Mouse (Mus musculus): ENCODE data around the gene Ifi206. TPM values are rescaled to one million over a fixed set of nuclear protein-coding genes. Genes with fewer than 3 reads are reported as not detected.
A peak's percentile ranks its signal among the peaks of the same experiment; 100 is the strongest.
"Not testable (repeated sequence)": the region's sequence is repeated elsewhere in the genome, so short reads cannot be mapped to it uniquely, and the experiment has no call there.

Gene Ifi206
- 0.10 and 0.16 TPM in 2 replicates for polyA plus RNA-seq (2015; fragmentation: Nextera tagmentation; extraction: Ambion mirVana)

DNA sequence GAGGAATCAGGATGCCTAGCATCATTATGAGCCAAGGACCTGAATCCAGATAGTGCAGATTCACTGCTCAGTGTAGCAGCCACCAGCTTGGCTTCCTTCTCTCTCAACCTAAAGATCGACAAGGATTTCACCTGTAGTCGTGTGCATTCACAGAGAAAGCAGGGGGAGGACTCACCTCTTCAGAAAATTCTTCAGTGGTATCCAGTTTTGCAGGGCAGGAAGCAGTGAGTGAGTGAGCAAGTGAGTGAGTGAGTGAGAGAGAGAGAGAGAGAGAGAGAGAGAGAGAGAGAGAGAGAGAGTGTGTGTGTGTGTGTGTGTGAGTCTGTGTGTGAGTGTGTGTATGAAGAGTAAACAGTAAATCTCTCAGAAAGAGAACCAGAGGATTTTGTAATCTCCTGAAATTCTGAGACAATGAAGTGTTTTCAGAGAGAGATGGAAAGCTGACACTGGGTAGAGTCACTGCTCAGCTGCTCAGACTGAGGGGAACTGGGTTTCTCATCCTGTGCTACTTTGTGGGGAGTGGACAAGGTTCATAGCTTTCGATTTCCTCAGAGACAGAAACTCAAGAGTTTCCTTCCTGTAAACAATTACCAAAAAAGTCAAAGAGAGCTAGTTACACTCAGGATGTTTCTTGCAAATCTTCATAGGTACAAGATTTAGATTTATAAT lies at the start of gene Ifi206:
Gene Ifi206 (minus strand): TSS at position 230 of the 669 bp plus-strand sequence.
- not testable (repeated sequence) for ATAC-seq; H3K27me3 ChIP-seq (replicated peaks); H3K9ac ChIP-seq; H3K4me1 ChIP-seq (replicated peaks); H3K4me3 ChIP-seq (replicated peaks); H3K4me2 ChIP-seq (replicated peaks); H3K27ac ChIP-seq; H3K9me3 ChIP-seq; H3K36me3 ChIP-seq
- WGBS: 62% methylated on average over 3 of the region's 3 CpGs

DNA sequence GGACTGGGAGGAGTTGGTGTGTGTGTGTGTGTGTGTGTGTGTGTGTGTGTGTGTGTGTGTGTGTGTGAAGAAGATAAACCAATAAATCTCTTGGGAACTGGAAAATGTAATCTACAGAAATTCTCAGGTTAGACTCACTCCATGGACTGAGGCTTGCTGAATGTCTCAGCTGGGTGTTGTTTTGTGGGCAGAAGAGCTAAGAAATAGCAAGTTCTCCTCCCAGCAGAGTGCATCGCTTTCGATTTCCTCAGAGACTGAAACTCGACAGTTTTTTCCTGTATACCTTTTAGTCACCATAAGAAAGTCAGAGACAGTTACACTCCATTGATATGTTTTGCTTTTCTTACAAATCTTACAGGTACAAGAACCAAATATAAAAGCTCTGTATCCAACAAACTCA lies 45.0 kb upstream of the Ifi206 start, which contains the start of gene Ifi214:
Gene Ifi214 (minus strand): TSS at position 167 of the 400 bp plus-strand sequence.
- not testable (repeated sequence) for H3K9ac ChIP-seq; H3K27ac ChIP-seq; H3K4me3 ChIP-seq (replicated peaks); H3K27me3 ChIP-seq (replicated peaks); H3K36me3 ChIP-seq; H3K4me1 ChIP-seq (replicated peaks); H3K9me3 ChIP-seq; H3K4me2 ChIP-seq (replicated peaks); ATAC-seq
- 82% methylated on average over 3 of the region's 3 CpGs for WGBS

DNA sequence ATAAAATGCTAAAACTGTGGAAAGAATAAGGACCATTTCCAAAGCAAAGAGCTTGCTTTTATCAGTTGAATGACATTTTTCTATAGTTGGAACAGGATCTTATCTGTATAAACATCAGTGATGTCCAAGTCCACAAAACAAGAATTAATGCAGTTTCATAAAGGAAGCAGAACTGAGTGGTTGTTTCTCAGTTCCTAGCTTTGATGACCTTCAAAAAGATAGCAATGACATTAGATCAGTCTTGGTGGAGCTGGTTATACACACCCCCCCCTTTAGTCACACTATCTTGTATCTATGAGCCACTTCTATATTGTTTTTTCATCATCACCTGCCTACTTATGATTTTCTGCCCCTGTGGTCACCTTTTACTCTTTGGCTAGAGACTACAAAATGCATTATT lies 30.6 kb upstream of the Ifi206 start:
- no peak overlapping the region for H3K4me2 ChIP-seq (replicated peaks)
- ATAC-seq: no peak
- H3K27me3 ChIP-seq (replicated peaks): no peaks in the 10 kb centered on the region
- no peaks in the 10 kb centered on the region for H3K4me1 ChIP-seq (replicated peaks)
- no peaks in the 10 kb centered on the region for H3K36me3 ChIP-seq
- no peak overlapping the region for H3K9ac ChIP-seq
- H3K4me3 ChIP-seq (replicated peaks): no peak overlapping the region
- H3K27ac ChIP-seq: no peak overlapping the region
- no peaks in the 10 kb centered on the region for H3K9me3 ChIP-seq

DNA sequence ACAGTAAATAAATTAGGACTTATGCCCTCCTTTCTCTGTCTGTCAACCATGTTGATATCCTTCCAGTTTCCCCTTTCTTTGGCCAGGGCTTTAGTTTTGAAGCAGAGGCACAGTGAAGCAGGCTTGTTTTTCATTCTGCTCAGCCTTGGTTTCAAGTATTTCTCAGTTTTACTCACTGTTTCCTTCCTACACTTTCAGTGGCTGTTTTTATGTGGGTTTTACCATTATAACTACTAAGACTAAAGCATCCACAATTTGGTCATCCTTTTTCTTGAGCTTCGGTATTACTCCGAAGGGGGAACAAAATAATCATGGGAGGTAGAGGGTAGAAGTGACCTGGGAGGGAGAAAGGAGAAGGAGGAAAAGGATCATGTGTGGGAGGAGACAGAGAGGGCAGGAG lies 19.8 kb upstream of the Ifi206 start:
- ATAC-seq; H3K27ac ChIP-seq; H3K9me3 ChIP-seq; H3K36me3 ChIP-seq; H3K27me3 ChIP-seq (replicated peaks); H3K9ac ChIP-seq; H3K4me1 ChIP-seq (replicated peaks); H3K4me2 ChIP-seq (replicated peaks); H3K4me3 ChIP-seq (replicated peaks): not testable (repeated sequence)
- 85% methylated on average over 2 of the region's 2 CpGs for WGBS

DNA sequence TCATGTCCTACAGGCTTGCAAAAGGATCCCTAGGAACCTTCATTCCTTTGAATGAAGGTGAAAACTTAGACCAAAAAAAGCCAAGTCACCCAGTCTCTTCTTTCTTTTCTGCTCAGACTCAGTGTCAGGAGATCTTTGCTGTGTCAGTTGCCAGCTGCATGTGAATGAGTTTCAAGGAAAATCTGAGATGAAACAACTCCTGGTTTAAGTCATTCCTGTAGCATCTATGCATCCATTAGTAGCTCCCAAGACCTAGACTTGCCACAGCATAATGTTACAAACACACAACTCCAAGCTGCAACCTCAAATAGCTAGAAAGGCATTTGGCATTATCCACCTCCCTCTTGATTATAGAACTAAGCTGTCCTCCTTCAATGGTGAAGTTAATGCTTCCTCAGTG lies 642 bp upstream of the Ifi206 start:
- H3K27me3 ChIP-seq (replicated peaks); H3K4me2 ChIP-seq (replicated peaks); H3K36me3 ChIP-seq; H3K9ac ChIP-seq; H3K4me1 ChIP-seq (replicated peaks); H3K9me3 ChIP-seq; ATAC-seq; H3K27ac ChIP-seq; H3K4me3 ChIP-seq (replicated peaks): not testable (repeated sequence)

DNA sequence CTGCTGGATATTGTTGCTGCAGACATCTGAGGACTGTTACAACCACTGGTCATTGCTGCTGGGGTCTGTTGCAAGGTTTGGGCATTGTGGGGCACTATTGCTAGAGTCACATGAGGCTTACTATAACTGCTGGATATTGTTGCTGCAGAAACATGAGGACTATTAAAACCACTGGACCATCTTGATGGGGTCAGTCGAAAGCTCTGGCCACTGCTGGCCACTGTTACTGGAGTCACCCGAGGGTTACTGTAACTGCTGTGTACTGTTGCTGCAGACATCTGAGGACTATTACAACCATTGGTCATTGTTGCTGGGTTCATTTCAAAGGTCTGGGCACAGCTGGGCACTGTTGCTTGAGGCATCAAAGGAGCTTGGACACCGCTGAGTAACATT lies 9.7 kb downstream of the Ifi206 start:
- H3K36me3 ChIP-seq; ATAC-seq; H3K9ac ChIP-seq; H3K4me2 ChIP-seq (replicated peaks); H3K27ac ChIP-seq; H3K27me3 ChIP-seq (replicated peaks); H3K4me3 ChIP-seq (replicated peaks); H3K4me1 ChIP-seq (replicated peaks); H3K9me3 ChIP-seq: not testable (repeated sequence)
- 90% methylated on average over 3 of the region's 3 CpGs for WGBS

DNA sequence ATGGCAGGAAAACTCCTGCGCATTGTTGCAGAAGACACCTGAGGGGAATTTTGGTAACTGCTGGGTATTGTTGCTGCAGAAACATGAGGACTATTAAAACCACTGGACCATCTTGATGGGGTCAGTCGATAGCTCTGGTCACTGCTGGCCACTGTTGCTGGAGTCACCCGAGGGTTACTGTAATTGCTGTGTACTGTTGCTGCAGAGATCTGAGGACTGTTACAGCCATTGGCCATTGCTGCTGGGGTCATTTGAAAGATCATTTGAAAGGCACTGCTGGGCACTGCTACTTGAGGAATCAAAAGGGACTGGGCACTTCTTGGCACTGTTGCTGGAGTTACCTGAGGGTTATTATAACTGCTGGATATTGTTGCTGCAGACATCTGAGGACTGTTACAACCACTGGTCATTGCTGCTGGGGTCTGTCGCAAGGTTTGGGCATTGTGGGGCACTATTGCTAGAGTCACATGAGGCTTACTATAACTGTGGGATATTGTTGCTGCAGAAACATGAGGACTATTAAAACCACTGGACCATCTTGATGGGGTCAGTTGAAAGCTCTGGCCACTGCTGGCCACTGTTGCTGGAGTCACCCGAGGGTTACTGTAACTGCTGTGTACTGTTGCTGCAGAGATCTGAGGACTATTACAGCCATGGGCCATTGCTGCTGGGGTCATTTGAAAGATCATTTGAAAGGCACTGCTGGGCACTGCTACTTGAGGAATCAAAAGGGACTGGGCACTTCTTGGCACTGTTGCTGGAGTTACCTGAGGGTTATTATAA lies 10.3 kb downstream of the Ifi206 start:
- not testable (repeated sequence) for ATAC-seq; H3K27me3 ChIP-seq (replicated peaks); H3K4me1 ChIP-seq (replicated peaks); H3K9ac ChIP-seq; H3K9me3 ChIP-seq; H3K4me3 ChIP-seq (replicated peaks); H3K4me2 ChIP-seq (replicated peaks); H3K27ac ChIP-seq; H3K36me3 ChIP-seq
- 88% methylated on average over 5 of the region's 5 CpGs for WGBS

DNA sequence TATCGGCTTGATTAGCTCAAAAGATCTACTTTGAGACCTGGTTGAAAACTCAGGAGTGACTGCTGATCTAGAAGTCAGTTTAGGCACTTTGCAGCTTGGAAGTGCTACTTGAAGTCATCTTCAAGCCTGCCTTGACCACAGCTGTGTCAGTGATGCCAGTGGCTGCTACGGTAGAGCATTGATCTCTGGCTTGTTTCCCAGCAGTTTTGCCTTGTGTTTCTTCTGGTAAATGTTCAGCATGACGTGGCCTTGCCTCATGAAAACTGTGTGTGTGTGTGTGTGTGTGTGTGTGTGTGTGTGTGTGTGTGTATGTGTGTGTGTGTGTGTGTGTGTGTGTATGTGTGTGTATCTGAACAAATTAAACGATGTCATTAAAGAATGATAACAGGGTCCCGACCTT lies 34.1 kb downstream of the Ifi206 start:
- Histone ChIP-seq H3K4me2 (replicated peaks) (no peak overlapping the region), H3K27me3 (replicated peaks) (no peaks in the 10 kb centered on the region), H3K4me3 (replicated peaks) (no peak overlapping the region), H3K9me3 (no peaks in the 10 kb centered on the region), H3K4me1 (replicated peaks) (no peaks in the 10 kb centered on the region), H3K36me3 (no peaks in the 10 kb centered on the region), H3K9ac (no peak overlapping the region), H3K27ac (no peak overlapping the region)
- whole genome bisulfite sequencing: 80% methylated on average over 5 of the region's 5 CpGs
- no peak for ATAC-seq

DNA sequence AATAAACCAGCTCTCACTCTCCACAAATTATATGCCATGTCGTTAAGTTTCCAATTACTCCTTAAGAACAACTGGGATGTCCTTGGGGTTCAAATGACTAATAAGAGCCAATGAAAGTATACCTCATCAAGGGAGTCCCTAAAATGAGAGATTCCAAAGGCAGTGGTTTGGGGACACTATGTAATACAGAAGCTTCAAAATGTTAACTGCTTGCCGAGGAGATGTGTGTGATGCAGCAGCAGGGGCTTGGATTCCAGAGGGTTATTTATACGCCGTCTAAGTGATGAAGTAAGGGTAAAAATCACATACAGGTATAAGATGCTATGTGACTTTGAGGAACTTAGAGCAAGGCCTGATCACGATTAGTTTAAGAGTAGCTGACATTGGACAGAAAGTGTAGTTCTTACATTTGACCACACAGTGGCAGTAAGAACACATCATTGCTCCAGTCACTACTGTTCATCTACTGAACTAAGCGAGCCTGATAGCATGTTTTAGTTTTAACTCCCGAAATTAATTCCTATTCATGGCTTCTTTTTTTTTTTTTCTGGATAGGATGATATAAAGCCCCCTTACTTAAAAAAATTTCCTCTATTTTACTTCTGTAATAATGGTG lies 34.6 kb downstream of the Ifi206 start:
- ATAC-seq: peak; percentile 72
- H3K9ac ChIP-seq: no peak overlapping the region
- 51% methylated on average over 7 of the region's 7 CpGs for WGBS

DNA sequence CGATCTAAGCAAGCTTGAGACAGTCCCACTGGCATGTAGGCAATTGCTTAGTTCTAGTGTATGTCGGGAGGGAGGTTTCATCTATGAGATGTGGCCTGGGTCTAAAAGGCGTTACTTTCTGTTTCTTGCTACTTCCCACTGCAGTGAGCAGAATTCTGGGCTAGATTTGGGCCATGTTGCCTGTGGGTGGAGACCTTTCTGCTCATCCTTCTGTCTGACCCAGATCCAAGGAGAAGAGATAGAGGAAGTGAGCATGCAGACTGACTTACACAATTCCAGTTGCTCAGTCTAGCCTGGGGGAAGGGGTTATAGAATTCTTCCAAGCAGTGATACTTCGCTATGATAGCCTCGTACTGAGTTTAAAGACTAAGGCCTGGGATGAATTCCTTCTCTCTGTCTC lies 39.2 kb downstream of the Ifi206 start:
- no peak for ATAC-seq
- Histone ChIP-seq H3K27ac (no peak overlapping the region), H3K4me3 (replicated peaks) (no peak overlapping the region), H3K9me3 (no peaks in the 10 kb centered on the region), H3K27me3 (replicated peaks) (no peaks in the 10 kb centered on the region), H3K36me3 (no peaks in the 10 kb centered on the region), H3K4me1 (replicated peaks) (no peaks in the 10 kb centered on the region), H3K9ac (no peak overlapping the region), H3K4me2 (replicated peaks) (no peak overlapping the region)
- WGBS: 96% methylated on average over 5 of the region's 5 CpGs

More for the DNA sequence above, 34.6 kb downstream of the Ifi206 start:
- Histone ChIP-seq H3K4me3 (replicated peaks) (no peak overlapping the region), H3K27ac (no peak overlapping the region), H3K4me2 (replicated peaks) (no peak overlapping the region), H3K9me3 (no peaks in the 10 kb centered on the region), H3K4me1 (replicated peaks) (no peaks in the 10 kb centered on the region), H3K27me3 (replicated peaks) (no peaks in the 10 kb centered on the region), H3K36me3 (no peaks in the 10 kb centered on the region)

DNA sequence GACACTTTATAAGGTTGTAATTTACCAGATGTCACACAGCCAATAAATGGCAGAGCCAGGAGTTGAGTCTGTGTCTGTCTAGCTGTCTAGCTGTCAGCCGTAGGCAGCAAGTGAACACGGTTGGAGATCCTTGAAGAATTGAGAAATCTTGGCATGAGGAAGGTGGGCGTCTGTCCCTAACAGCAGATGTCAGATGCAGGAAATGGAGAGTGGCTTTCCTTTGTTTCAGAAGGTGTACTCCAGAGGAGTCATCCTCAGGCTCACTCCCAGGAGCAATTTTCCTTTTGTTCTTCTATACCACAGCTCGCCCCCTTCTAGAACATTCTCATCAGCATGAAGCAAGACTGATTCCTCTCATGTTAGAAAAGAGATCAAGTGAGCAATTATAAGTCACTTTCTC lies 40.2 kb downstream of the Ifi206 start:
- Histone ChIP-seq H3K36me3 (no peaks in the 10 kb centered on the region), H3K9ac (no peak overlapping the region), H3K27ac (no peak overlapping the region), H3K27me3 (replicated peaks) (no peaks in the 10 kb centered on the region), H3K4me3 (replicated peaks) (no peak overlapping the region), H3K4me1 (replicated peaks) (no peaks in the 10 kb centered on the region), H3K9me3 (no peaks in the 10 kb centered on the region), H3K4me2 (replicated peaks) (no peak overlapping the region)
- 90% methylated on average over 4 of the region's 4 CpGs for WGBS
- no peak for ATAC-seq

DNA sequence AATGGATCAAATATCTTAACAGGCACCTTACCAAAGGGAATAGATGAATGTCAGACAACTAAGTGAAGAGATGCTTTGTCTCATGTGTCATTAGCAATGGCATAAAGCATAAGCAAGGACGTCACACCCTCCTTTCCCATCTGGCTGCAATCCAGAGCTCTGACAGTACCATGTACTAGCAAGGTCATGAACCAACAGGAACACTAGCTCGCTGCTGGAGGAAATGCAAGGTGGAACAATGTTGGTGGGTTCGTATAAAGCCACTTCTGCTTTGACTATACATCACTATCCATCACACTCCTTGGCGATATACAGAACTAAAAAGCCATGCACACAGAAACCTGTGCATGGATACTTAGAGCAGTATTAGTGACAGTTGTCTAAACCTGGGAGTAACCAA lies 43.8 kb downstream of the Ifi206 start:
- Histone ChIP-seq H3K4me2 (replicated peaks) (no peak overlapping the region), H3K36me3 (no peaks in the 10 kb centered on the region), H3K4me1 (replicated peaks) (no peaks in the 10 kb centered on the region), H3K4me3 (replicated peaks) (no peak overlapping the region), H3K27me3 (replicated peaks) (no peaks in the 10 kb centered on the region), H3K9me3 (no peaks in the 10 kb centered on the region), H3K27ac (no peak overlapping the region), H3K9ac (no peak overlapping the region)
- no peak for ATAC-seq
- WGBS: 56% methylated on average over 4 of the region's 4 CpGs

DNA sequence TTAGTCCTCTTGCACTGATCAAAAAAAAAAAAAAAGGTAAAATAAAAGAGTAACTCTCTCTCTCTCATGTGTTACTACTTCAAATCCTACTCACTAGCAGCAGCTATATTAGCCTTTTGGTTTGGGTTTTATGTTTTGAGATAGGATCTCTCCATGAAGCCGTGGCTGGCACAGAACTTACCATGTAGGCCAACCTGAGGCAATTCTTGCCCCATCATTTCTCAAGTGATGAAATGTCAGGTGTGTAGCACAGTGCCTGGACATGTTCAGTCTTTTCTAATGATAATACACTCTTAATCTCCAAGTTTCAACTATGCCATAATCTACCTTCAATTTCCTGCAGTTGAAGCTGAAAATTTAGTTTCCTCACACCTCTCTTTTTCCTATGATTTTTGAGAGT lies 47.8 kb downstream of the Ifi206 start:
- Histone ChIP-seq H3K4me3 (replicated peaks) (no peak overlapping the region), H3K9me3 (no peaks in the 10 kb centered on the region), H3K27me3 (replicated peaks) (no peaks in the 10 kb centered on the region), H3K36me3 (no peaks in the 10 kb centered on the region), H3K4me2 (replicated peaks) (no peak overlapping the region), H3K27ac (no peak overlapping the region), H3K4me1 (replicated peaks) (no peaks in the 10 kb centered on the region), H3K9ac (no peak overlapping the region)
- 85% methylated on average over 1 of the region's 1 CpGs for WGBS
- no peak for ATAC-seq
